Mouse (Mus musculus) cerebellum, adult 2 months (tissue): ENCODE measurements around the gene St8sia6.

Experiments
- CTCF ChIP-seq: fragments of 200-500 bp; IDR thresholded peaks from 2 replicates; pipeline ENCODE4 v1.5.1; 2011; ENCODE audit warnings: low read depth, mild to moderate bottlenecking, control low read depth, low read length, moderate library complexity, borderline replicate concordance; ENCODE audit not compliant: insufficient read depth
- POLR2A ChIP-seq: fragments of 200-500 bp; IDR thresholded peaks from 2 replicates; pipeline ENCODE4 v1.6.1; 2011; ENCODE audit warnings: low read length, control low read depth, borderline replicate concordance; ENCODE audit not compliant: insufficient read depth

- TF ChIP-seq CTCF (no peak), POLR2A (no peak)
Measured at GRCm38 (mm10) chr2:13630136-13630832, 163.6 kb downstream of the St8sia6 start.
